Mouse (Mus musculus): Measurements from ENCODE around the gene Fbp1.
"Not testable (repeated sequence)": the region's sequence is repeated elsewhere in the genome, so short reads cannot be mapped to it uniquely, and the experiment has no call there.

Fbp1 gene

GRCm38 (mm10) chr13:62887712-62888441 is at the start of gene Fbp1:
Gene Fbp1, minus strand, starts transcription at chr13:62888282.
- DNase-seq (ENCODE audit: low spot score) = peak; percentile 39

- no peak for DNase-seq (ENCODE audit: low spot score)
Measured at GRCm38 (mm10) chr13:62932452-62932851, 44.4 kb upstream of the Fbp1 start.

GRCm38 (mm10) chr13:62929766-62930389 is 41.8 kb upstream of the Fbp1 start:
- DNase-seq (ENCODE audit: low spot score) = no peak

- not testable (repeated sequence) for DNase-seq (ENCODE audit: low spot score)
Measured at GRCm38 (mm10) chr13:62929144-62929543, 41.1 kb upstream of the Fbp1 start.

- DNase-seq (ENCODE audit: low spot score) = no peak
Measured at GRCm38 (mm10) chr13:62927470-62927869, 39.4 kb upstream of the Fbp1 start.

- peak; percentile 69 for DNase-seq (ENCODE audit: low spot score)
Measured at GRCm38 (mm10) chr13:62926479-62926878, 38.4 kb upstream of the Fbp1 start.

- no peak for DNase-seq (ENCODE audit: low spot score)
Measured at GRCm38 (mm10) chr13:62923182-62923581, 35.1 kb upstream of the Fbp1 start.

GRCm38 (mm10) chr13:62922645-62923044 is 34.6 kb upstream of the Fbp1 start:
- DNase-seq (ENCODE audit: low spot score) = no peak

GRCm38 (mm10) chr13:62919647-62920341 is 31.7 kb upstream of the Fbp1 start:
- DNase-seq (ENCODE audit: low spot score) = peak; percentile 80

- DNase-seq (ENCODE audit: low spot score) = no peak
Measured at GRCm38 (mm10) chr13:62917416-62918110, 29.5 kb upstream of the Fbp1 start.

GRCm38 (mm10) chr13:62916675-62917074 is 28.6 kb upstream of the Fbp1 start:
- no peak for DNase-seq (ENCODE audit: low spot score)

GRCm38 (mm10) chr13:62911575-62911974 is 23.5 kb upstream of the Fbp1 start:
- no peak for DNase-seq (ENCODE audit: low spot score)

- no peak for DNase-seq (ENCODE audit: low spot score)
Measured at GRCm38 (mm10) chr13:62910206-62910605, 22.1 kb upstream of the Fbp1 start.

GRCm38 (mm10) chr13:62909776-62910175 is 21.7 kb upstream of the Fbp1 start:
- no peak for DNase-seq (ENCODE audit: low spot score)

GRCm38 (mm10) chr13:62908163-62908559 is 20.1 kb upstream of the Fbp1 start:
- peak; percentile 64 for DNase-seq (ENCODE audit: low spot score)

- no peak for DNase-seq (ENCODE audit: low spot score)
Measured at GRCm38 (mm10) chr13:62907527-62908162, 19.6 kb upstream of the Fbp1 start.

GRCm38 (mm10) chr13:62901139-62901538 is 13.1 kb upstream of the Fbp1 start:
- DNase-seq (ENCODE audit: low spot score) = no peak

- no peak for DNase-seq (ENCODE audit: low spot score)
Measured at GRCm38 (mm10) chr13:62897927-62898646, 10.0 kb upstream of the Fbp1 start.

- DNase-seq (ENCODE audit: low spot score) = no peak
Measured at GRCm38 (mm10) chr13:62893044-62893842, 5.2 kb upstream of the Fbp1 start.

GRCm38 (mm10) chr13:62889311-62889710 is 1.2 kb upstream of the Fbp1 start:
- no peak for DNase-seq (ENCODE audit: low spot score)

Measured in embryo, embryonic 10 days (tissue).